Mouse (Mus musculus): ENCODE measurements at regions not wholly inside any gene's neighbourhood (a gene's known extent, or its start where the extent isn't known, plus 50 kb on each side); places are given as distances from the start of the nearest gene placed in this dataset.

DNA sequence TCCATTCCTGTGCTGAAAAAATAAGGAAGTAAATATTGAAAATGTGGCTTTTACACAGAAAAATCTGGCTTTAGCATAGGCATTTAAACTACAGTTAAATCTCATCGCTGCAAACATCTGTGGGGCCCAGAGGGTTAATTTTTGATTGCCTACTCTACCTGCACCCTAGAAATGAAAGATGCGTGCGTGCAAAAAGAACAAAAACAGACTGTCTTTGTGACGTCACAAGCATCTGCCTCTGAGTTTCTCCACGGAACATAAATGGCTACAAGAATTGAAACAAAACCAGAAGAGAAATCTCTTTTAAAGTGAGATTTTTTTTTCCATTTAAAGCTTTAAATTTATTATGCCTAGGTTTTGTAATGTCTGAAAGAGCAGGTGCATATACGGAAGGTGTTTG, 166.0 kb upstream of the Lcorl start:
- Histone ChIP-seq H3K4me2 (replicated peaks; ENCODE audit: low read depth, low read length, severe bottlenecking) (no peak overlapping the region), H3K9ac (ENCODE audit: low read depth, low read length, severe bottlenecking) (no peak overlapping the region), H3K27ac (replicated peaks; ENCODE audit: low read depth, low read length) (no peak overlapping the region), H3K4me1 (ENCODE audit: control insufficient read depth, insufficient read depth, low read length) (no peaks in the 10 kb centered on the region), H3K27me3 (ENCODE audit: control insufficient read depth, insufficient read depth, low read length) (no peaks in the 10 kb centered on the region), H3K4me3 (replicated peaks; ENCODE audit: low read length) (no peak overlapping the region), H3K9me3 (ENCODE audit: control insufficient read depth, low read length) (no peaks in the 10 kb centered on the region), H3K36me3 (ENCODE audit: control insufficient read depth, insufficient read depth, low read length) (no peaks in the 10 kb centered on the region)
- 55% methylated on average over 6 of the region's 6 CpGs for WGBS
- TF ChIP-seq POLR2A (IDR thresholded peaks at IDR 0.05; ENCODE audit: borderline replicate concordance, extremely low read depth, insufficient read depth, insufficient read length) = no peak
- DNase-seq (ENCODE audit: low spot score) = no peak
- no peak for ATAC-seq (ENCODE audit: low FRiP score, low read depth)

DNA sequence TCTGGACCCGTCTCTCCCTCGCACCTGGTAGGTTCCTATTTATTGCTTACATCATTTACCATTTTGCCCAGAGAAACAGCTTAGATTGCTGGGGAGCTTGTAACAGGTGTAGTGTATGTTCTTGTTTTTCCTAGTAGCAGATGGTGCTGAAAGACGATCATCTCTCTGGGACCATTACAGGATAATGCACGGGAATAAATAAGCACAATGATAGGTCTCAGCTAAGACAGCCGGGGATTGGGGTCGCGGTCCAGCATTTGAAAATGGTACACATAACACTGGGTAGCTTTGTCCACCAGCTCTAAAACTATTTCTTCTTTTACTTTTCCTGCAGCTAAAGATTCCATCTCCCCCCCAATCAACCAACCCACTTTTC, 164.6 kb upstream of the Lcorl start:
- DNase-seq (ENCODE audit: low spot score) (no peak), ATAC-seq (ENCODE audit: low FRiP score, low read depth) (no peak)
- 63% methylated on average over 7 of the region's 7 CpGs for WGBS

DNA sequence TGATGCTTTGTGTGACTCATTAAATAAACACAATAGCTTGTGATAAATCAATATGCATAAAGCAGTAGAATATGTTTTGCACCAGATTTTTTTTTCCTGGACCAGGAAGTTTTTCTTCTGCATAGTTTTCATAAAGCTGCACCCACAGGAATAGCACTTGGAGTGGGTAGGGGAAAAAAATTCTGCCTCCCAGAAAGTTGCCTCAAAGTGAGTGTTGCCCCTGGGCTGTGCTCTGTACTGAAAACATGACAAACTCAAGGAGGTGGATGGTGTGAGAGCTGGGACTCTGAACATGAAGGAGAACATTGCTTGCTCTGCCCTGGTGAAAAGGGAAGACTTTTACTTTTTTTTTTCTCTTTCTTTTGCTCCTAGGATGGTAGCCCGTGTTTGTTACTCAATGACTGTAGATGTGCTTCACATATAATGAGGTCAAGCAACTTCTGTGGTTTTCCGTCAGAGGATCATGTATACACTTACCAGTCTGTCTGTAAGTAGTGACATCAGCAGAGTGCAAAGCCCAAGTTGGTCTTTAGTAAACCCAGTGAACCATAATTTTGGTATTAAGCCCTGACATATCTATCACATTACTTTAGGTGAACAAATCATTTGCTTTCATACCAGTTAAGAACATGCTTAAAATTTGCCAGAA, 164.1 kb upstream of the Lcorl start:
- H3K4me2 ChIP-seq (replicated peaks; ENCODE audit: low read depth, low read length, severe bottlenecking) = no peak overlapping the region
- no peaks in the 10 kb centered on the region for H3K27me3 ChIP-seq (ENCODE audit: control insufficient read depth, insufficient read depth, low read length)
- WGBS = 65% methylated on average over 2 of the region's 2 CpGs
- H3K4me3 ChIP-seq (replicated peaks; ENCODE audit: low read length) = no peak overlapping the region
- H3K9ac ChIP-seq (ENCODE audit: low read depth, low read length, severe bottlenecking) = no peak overlapping the region
- no peak overlapping the region for H3K27ac ChIP-seq (replicated peaks; ENCODE audit: low read depth, low read length)
- no peak for DNase-seq (ENCODE audit: low spot score)
- no peaks in the 10 kb centered on the region for H3K4me1 ChIP-seq (ENCODE audit: control insufficient read depth, insufficient read depth, low read length)
- H3K36me3 ChIP-seq (ENCODE audit: control insufficient read depth, insufficient read depth, low read length) = no peaks in the 10 kb centered on the region
- no peak for TF ChIP-seq POLR2A (IDR thresholded peaks at IDR 0.05; ENCODE audit: borderline replicate concordance, extremely low read depth, insufficient read depth, insufficient read length)
- no peak for ATAC-seq (ENCODE audit: low FRiP score, low read depth)
- no peaks in the 10 kb centered on the region for H3K9me3 ChIP-seq (ENCODE audit: control insufficient read depth, low read length)

More for the DNA sequence above, 164.6 kb upstream of the Lcorl start:
- H3K4me1 ChIP-seq (ENCODE audit: control insufficient read depth, insufficient read depth, low read length) = no peaks in the 10 kb centered on the region
- no peak overlapping the region for H3K4me2 ChIP-seq (replicated peaks; ENCODE audit: low read depth, low read length, severe bottlenecking)
- no peaks in the 10 kb centered on the region for H3K9me3 ChIP-seq (ENCODE audit: control insufficient read depth, low read length)
- no peak for TF ChIP-seq POLR2A (IDR thresholded peaks at IDR 0.05; ENCODE audit: borderline replicate concordance, extremely low read depth, insufficient read depth, insufficient read length)
- H3K36me3 ChIP-seq (ENCODE audit: control insufficient read depth, insufficient read depth, low read length) = no peaks in the 10 kb centered on the region
- H3K9ac ChIP-seq (ENCODE audit: low read depth, low read length, severe bottlenecking) = no peak overlapping the region
- no peak overlapping the region for H3K27ac ChIP-seq (replicated peaks; ENCODE audit: low read depth, low read length)
- H3K4me3 ChIP-seq (replicated peaks; ENCODE audit: low read length) = no peak overlapping the region
- H3K27me3 ChIP-seq (ENCODE audit: control insufficient read depth, insufficient read depth, low read length) = no peaks in the 10 kb centered on the region

DNA sequence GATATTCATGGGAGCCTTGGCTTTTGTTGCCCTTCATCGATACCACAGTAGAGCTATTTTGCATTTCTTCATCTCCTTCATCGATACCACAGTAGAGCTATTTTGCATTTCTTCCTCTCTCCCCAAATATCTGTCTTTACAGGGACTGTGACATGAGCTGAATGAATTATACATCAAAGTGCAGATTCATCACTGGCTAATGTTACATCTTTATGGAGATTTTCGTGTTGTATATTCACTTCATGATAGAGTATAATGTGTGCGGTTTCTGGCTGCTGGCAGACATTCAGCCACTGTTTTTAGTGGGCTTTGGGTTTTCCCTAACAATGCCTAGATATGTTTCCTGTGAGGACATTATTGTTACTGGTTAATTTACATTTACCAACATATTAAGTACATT, 162.8 kb upstream of the Lcorl start:
- Histone ChIP-seq H3K4me2 (replicated peaks; ENCODE audit: low read depth, low read length, severe bottlenecking) (no peak overlapping the region), H3K36me3 (ENCODE audit: control insufficient read depth, insufficient read depth, low read length) (no peaks in the 10 kb centered on the region), H3K4me1 (ENCODE audit: control insufficient read depth, insufficient read depth, low read length) (no peaks in the 10 kb centered on the region), H3K9me3 (ENCODE audit: control insufficient read depth, low read length) (no peaks in the 10 kb centered on the region), H3K27ac (replicated peaks; ENCODE audit: low read depth, low read length) (no peak overlapping the region), H3K9ac (ENCODE audit: low read depth, low read length, severe bottlenecking) (no peak overlapping the region), H3K4me3 (replicated peaks; ENCODE audit: low read length) (no peak overlapping the region), H3K27me3 (ENCODE audit: control insufficient read depth, insufficient read depth, low read length) (no peaks in the 10 kb centered on the region)
- TF ChIP-seq POLR2A (IDR thresholded peaks at IDR 0.05; ENCODE audit: borderline replicate concordance, extremely low read depth, insufficient read depth, insufficient read length) = no peak
- ATAC-seq (ENCODE audit: low FRiP score, low read depth) (no peak), DNase-seq (ENCODE audit: low spot score) (no peak)
- 86% methylated on average over 4 of the region's 4 CpGs for WGBS

DNA sequence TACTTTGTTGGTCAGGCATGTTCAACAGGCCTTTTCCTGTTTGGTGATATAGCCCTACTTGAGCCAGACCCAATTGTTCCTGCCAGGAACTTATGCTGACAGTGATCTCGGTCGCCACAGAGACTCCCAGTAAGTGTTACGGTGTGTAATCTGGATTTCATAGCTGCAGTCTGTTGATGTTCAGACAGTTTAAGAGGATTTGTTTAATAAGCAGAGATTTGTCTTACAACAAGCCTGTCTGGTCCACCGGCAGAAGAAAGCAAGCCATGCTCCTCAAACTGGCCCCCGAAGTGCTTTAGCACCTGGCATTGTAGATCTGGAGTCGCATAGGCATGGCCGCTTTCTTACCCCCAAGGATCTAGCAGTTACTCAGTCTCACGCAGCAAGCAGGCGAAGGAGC, 150.0 kb upstream of the Lcorl start:
- TF ChIP-seq POLR2A (IDR thresholded peaks at IDR 0.05; ENCODE audit: borderline replicate concordance, extremely low read depth, insufficient read depth, insufficient read length) = no peak
- WGBS = 80% methylated on average over 9 of the region's 9 CpGs

DNA sequence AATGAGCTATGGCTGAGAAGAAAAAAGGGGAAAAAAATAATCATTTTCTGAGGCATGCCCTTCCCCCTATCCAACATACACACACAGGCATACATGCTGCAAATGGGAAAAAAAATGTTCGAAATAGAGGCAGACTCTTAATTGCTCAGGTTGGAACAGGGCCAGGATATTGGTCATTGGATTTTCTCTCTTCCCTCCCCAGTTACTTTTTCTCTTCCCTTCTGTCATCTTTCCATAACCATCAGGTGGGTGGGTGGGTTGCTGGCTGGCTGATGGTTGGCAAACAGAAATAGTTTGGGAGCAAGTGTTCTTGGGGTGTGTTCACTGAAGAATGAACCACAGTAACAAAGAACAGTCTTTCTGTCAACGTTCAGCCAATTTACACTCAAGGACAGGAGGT, 149.3 kb upstream of the Lcorl start:
- H3K9ac ChIP-seq (ENCODE audit: low read depth, low read length, severe bottlenecking) = no peak overlapping the region
- 83% methylated on average over 2 of the region's 2 CpGs for WGBS
- H3K4me3 ChIP-seq (replicated peaks; ENCODE audit: low read length) = no peak overlapping the region
- no peak for TF ChIP-seq POLR2A (IDR thresholded peaks at IDR 0.05; ENCODE audit: borderline replicate concordance, extremely low read depth, insufficient read depth, insufficient read length)
- no peaks in the 10 kb centered on the region for H3K36me3 ChIP-seq (ENCODE audit: control insufficient read depth, insufficient read depth, low read length)
- H3K27me3 ChIP-seq (ENCODE audit: control insufficient read depth, insufficient read depth, low read length) = no peaks in the 10 kb centered on the region
- H3K27ac ChIP-seq (replicated peaks; ENCODE audit: low read depth, low read length) = no peak overlapping the region
- DNase-seq (ENCODE audit: low spot score) = no peak
- no peaks in the 10 kb centered on the region for H3K9me3 ChIP-seq (ENCODE audit: control insufficient read depth, low read length)
- H3K4me1 ChIP-seq (ENCODE audit: control insufficient read depth, insufficient read depth, low read length) = no peaks in the 10 kb centered on the region
- no peak for ATAC-seq (ENCODE audit: low FRiP score, low read depth)
- no peak overlapping the region for H3K4me2 ChIP-seq (replicated peaks; ENCODE audit: low read depth, low read length, severe bottlenecking)

More for the DNA sequence above, 150.0 kb upstream of the Lcorl start:
- no peak overlapping the region for H3K27ac ChIP-seq (replicated peaks; ENCODE audit: low read depth, low read length)
- H3K9ac ChIP-seq (ENCODE audit: low read depth, low read length, severe bottlenecking) = no peak overlapping the region
- H3K4me3 ChIP-seq (replicated peaks; ENCODE audit: low read length) = no peak overlapping the region
- no peaks in the 10 kb centered on the region for H3K4me1 ChIP-seq (ENCODE audit: control insufficient read depth, insufficient read depth, low read length)
- DNase-seq (ENCODE audit: low spot score) (no peak), ATAC-seq (ENCODE audit: low FRiP score, low read depth) (no peak)
- H3K27me3 ChIP-seq (ENCODE audit: control insufficient read depth, insufficient read depth, low read length) = no peaks in the 10 kb centered on the region
- no peak overlapping the region for H3K4me2 ChIP-seq (replicated peaks; ENCODE audit: low read depth, low read length, severe bottlenecking)
- H3K9me3 ChIP-seq (ENCODE audit: control insufficient read depth, low read length) = no peaks in the 10 kb centered on the region
- H3K36me3 ChIP-seq (ENCODE audit: control insufficient read depth, insufficient read depth, low read length) = no peaks in the 10 kb centered on the region
